Mouse (Mus musculus) kidney, adult 2 months (tissue): ENCODE data around the gene Cpe.

Source experiments
- CTCF ChIP-seq: fragments of 200-500 bp; conservative IDR thresholded peaks from 2 replicates; pipeline ENCODE4 v1.5.1; 2011; ENCODE audit warnings: low read depth, mild to moderate bottlenecking, control low read depth, low read length, moderate library complexity, mixed read lengths; ENCODE audit not compliant: insufficient read depth, insufficient read length
- POLR2A ChIP-seq: fragments of 200-500 bp; IDR thresholded peaks from one replicate; pipeline ENCODE4 v1.6.1; 2011; ENCODE audit warnings: low read depth, low read length, control low read depth

- TF ChIP-seq CTCF (no peak), POLR2A (no peak)
Measured at GRCm38 (mm10) chr8:64682501-64682900, 10.4 kb downstream of the Cpe start.
